Mouse (Mus musculus) lung, postnatal 4 days (tissue): Measurements from ENCODE around the gene Krt12.

Experiments used
- DNase-seq, 2 experiments: peaks; one replicate each; pipeline ENCODE4 v3.0.0; 2021

The Krt12 gene

GRCm38 (mm10) chr11:99422159-99422558 lies at the start of gene Krt12:
Krt12 (minus strand) TSS chr11:99422259.
- DNase-seq: no peak

GRCm38 (mm10) chr11:99469228-99469627 lies 47.2 kb upstream of the Krt12 start:
- DNase-seq: peak; percentile 16 to 48

GRCm38 (mm10) chr11:99468566-99468965 lies 46.5 kb upstream of the Krt12 start:
- DNase-seq: peak; percentile 40 to 50

GRCm38 (mm10) chr11:99466316-99466715 lies 44.3 kb upstream of the Krt12 start:
- DNase-seq: no peak

- DNase-seq: peak; percentile 69 to 82
Measured at GRCm38 (mm10) chr11:99464836-99465235, 42.8 kb upstream of the Krt12 start.

- DNase-seq: peak in 1 of 2 experiments; percentile 59
Measured at GRCm38 (mm10) chr11:99463155-99463554, 41.1 kb upstream of the Krt12 start.

GRCm38 (mm10) chr11:99461736-99462135 lies 39.7 kb upstream of the Krt12 start:
- no peak for DNase-seq

- no peak for DNase-seq
Measured at GRCm38 (mm10) chr11:99458887-99459286, 36.8 kb upstream of the Krt12 start.

- DNase-seq: no peak
Measured at GRCm38 (mm10) chr11:99454759-99455158, 32.7 kb upstream of the Krt12 start.

GRCm38 (mm10) chr11:99454044-99454443 lies 32.0 kb upstream of the Krt12 start:
- no peak for DNase-seq

GRCm38 (mm10) chr11:99448769-99449168 lies 26.7 kb upstream of the Krt12 start:
- no peak for DNase-seq

GRCm38 (mm10) chr11:99441220-99441619 lies 19.2 kb upstream of the Krt12 start:
- DNase-seq: no peak

GRCm38 (mm10) chr11:99439465-99439864 lies 17.4 kb upstream of the Krt12 start:
- no peak for DNase-seq

GRCm38 (mm10) chr11:99437972-99438371 lies 15.9 kb upstream of the Krt12 start, which contains the start of gene Krt20:
Krt20 (minus strand) TSS chr11:99438150.
- DNase-seq: no peak

GRCm38 (mm10) chr11:99436625-99437024 lies 14.6 kb upstream of the Krt12 start:
- DNase-seq: no peak

- peak; percentile 17 to 25 for DNase-seq
Measured at GRCm38 (mm10) chr11:99430670-99431069, 8.6 kb upstream of the Krt12 start.

GRCm38 (mm10) chr11:99420586-99420985 lies 1.5 kb downstream of the Krt12 start:
- DNase-seq: no peak

GRCm38 (mm10) chr11:99417819-99418218 lies 4.2 kb downstream of the Krt12 start:
- no peak for DNase-seq

- no peak for DNase-seq
Measured at GRCm38 (mm10) chr11:99416902-99417301, 5.2 kb downstream of the Krt12 start.

GRCm38 (mm10) chr11:99414463-99415147 lies 7.5 kb downstream of the Krt12 start:
- DNase-seq: no peak

GRCm38 (mm10) chr11:99413247-99413646 lies 8.8 kb downstream of the Krt12 start:
- peak in 1 of 2 experiments; percentile 21 for DNase-seq

- DNase-seq: peak in 1 of 2 experiments; percentile 9
Measured at GRCm38 (mm10) chr11:99406186-99406585, 15.9 kb downstream of the Krt12 start.

GRCm38 (mm10) chr11:99399956-99400549 lies 22.0 kb downstream of the Krt12 start:
- DNase-seq: no peak

GRCm38 (mm10) chr11:99398832-99399231 lies 23.2 kb downstream of the Krt12 start:
- DNase-seq: no peak

GRCm38 (mm10) chr11:99398084-99398483 lies 24.0 kb downstream of the Krt12 start:
- no peak for DNase-seq
